Comparison of ENCODE assay signal across 17 mouse cellular contexts in genomic region chr19:28624571-28624970, GRCm38 (mm10).
"Had no signal": no experiment of that assay in that cellular context is flagged by ENCODE, and none has a peak within 500 bp of the region (broad histone marks: within the 10 kb centered on the region; RNA-seq: fewer than 3 reads in every experiment).

No protein-coding gene starts in this region.

- H3K9ac ChIP-seq: liver, embryonic 14.5 days; liver, postnatal 0 days; lung, embryonic 15.5 days; neural tube, embryonic 12.5 days; neural tube, embryonic 15.5 days; stomach, embryonic 15.5 days had no signal

- H3K4me3 ChIP-seq: left cerebral cortex, adult 2 months; lung, embryonic 15.5 days; neural tube, embryonic 12.5 days; neural tube, embryonic 15.5 days; stomach, embryonic 15.5 days had no signal

- H3K4me1 ChIP-seq: lung, embryonic 15.5 days; neural tube, embryonic 12.5 days; neural tube, embryonic 15.5 days; stomach, embryonic 15.5 days had no signal

- DNase-seq: kidney, postnatal 14 days; kidney, postnatal 4 days; layer of hippocampus, adult 9-11 months; layer of hippocampus, postnatal 36 days; liver, postnatal 0 days; lung, postnatal 10 days; lung, postnatal 4 days; midbrain, embryonic 14.5 days; right cerebral cortex, postnatal 25 days; spleen, adult 18-20 months; thymus, postnatal 25 days had no signal

- H3K27ac ChIP-seq: left cerebral cortex, adult 2 months; liver, embryonic 14.5 days; lung, embryonic 15.5 days; neural tube, embryonic 12.5 days; neural tube, embryonic 15.5 days; stomach, embryonic 15.5 days had no signal

- H3K36me3 ChIP-seq: lung, embryonic 15.5 days; neural tube, embryonic 12.5 days; neural tube, embryonic 15.5 days; stomach, embryonic 15.5 days had no signal

- H3K27me3 ChIP-seq: lung, embryonic 15.5 days; neural tube, embryonic 12.5 days; neural tube, embryonic 15.5 days; stomach, embryonic 15.5 days had no signal
